Mouse (Mus musculus) neural tube, embryonic 13.5 days (tissue): ENCODE measurements around the gene Dusp9. TPM values are rescaled to one million over a fixed set of nuclear protein-coding genes. Genes with fewer than 3 reads are reported as not detected.

Experiments used
- ATAC-seq: fragments of 200-750 bp; cut with Nextera tagmentation; 2 replicates; pipeline ENCODE4 v1.8.0; 2017; ENCODE audit warnings: low read depth, mild to moderate bottlenecking, moderate TSS enrichment, moderate library complexity
- H3K27ac ChIP-seq: fragments of 300-500 bp; sonication (generic); replicated peaks from 2 replicates; pipeline ENCODE4 v1.5.1; 2015; ENCODE audit warnings: moderate library complexity, mild to moderate bottlenecking, inconsistent platforms
- H3K27me3 ChIP-seq: fragments of 300-500 bp; sonication (generic); 2 replicates; pipeline ENCODE4 v1.6.1; 2015; ENCODE audit warnings: mild to moderate bottlenecking, inconsistent platforms
- H3K36me3 ChIP-seq: fragments of 300-500 bp; sonication (generic); 2 replicates; pipeline ENCODE4 v1.6.1; 2015; ENCODE audit warnings: mild to moderate bottlenecking, inconsistent platforms
- H3K4me1 ChIP-seq: fragments of 300-500 bp; sonication (generic); replicated peaks from 2 replicates; pipeline ENCODE4 v1.6.1; 2015; ENCODE audit warnings: inconsistent platforms
- H3K4me2 ChIP-seq: fragments of 300-500 bp; sonication (generic); 2 replicates; pipeline ENCODE4 v1.6.1; 2015; ENCODE audit warnings: inconsistent platforms, mild to moderate bottlenecking, moderate library complexity
- H3K4me3 ChIP-seq: fragments of 300-500 bp; sonication (generic); 2 replicates; pipeline ENCODE4 v1.5.1; 2015; ENCODE audit warnings: mild to moderate bottlenecking, inconsistent platforms
- H3K9ac ChIP-seq: fragments of 300-500 bp; sonication (generic); 2 replicates; pipeline ENCODE4 v1.6.1; 2015; ENCODE audit warnings: moderate library complexity, mild to moderate bottlenecking, inconsistent platforms
- H3K9me3 ChIP-seq: fragments of 300-500 bp; sonication (generic); 2 replicates; pipeline ENCODE4 v1.6.1; 2016; ENCODE audit warnings: inconsistent platforms
- WGBS: fragments of 180-500 bp; shearing (Covaris S2); methylation state at CpG from one replicate; pipeline ENCODE4 v1.1.7; 2015; 5-methylcytosine and 5-hydroxymethylcytosine counted together
- polyA plus RNA-seq: library from polyadenylated mRNA; unstranded; fragments of >200 nt; fragmentation: Nextera tagmentation; extraction: Ambion mirVana; gene quantifications from 2 replicates; pipeline ENCODE4 v1.2.1, GENCODE M21; 2015

Dusp9 gene
- polyA plus RNA-seq, 1 experiment from 2014 or later: 1.1 TPM

DNA sequence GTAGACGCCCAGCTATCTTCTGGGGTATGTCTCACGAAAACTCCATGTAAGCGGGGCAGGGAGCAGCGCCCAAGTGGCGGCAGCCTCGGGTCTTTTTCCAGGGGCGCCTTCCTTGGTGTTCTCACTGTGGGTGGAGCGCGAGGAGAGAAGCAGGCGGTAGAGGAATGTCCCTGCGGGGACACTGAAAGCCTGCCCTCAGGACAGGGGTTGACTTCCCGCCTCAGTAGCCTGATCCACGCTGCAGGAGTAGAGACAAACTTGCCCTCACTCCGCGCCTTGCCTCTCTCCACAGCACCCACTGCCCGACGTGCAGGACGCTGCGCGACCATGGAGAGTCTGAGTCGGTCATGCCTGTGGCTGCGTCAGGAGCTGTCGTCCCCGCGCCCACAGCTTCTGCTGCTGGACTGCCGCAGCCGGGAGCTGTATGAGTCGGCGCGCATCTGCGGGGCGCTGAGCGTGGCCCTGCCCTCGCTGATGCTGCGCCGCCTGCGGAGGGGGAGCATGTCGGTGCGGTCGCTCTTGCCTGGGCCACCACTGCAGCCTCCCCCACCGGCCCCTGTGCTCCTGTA is 766 bp downstream of the Dusp9 start:
- peak; percentile 46 for ATAC-seq
- H3K4me2 ChIP-seq: peak overlapping the region; percentile 56
- H3K27ac ChIP-seq: no peak overlapping the region
- H3K9ac ChIP-seq: 0 out of 2 replicates have a peak overlapping the region, but pooled peaks have one; percentile 26
- peaks cover 15% of the 10 kb centered on the region for H3K4me1 ChIP-seq
- peaks cover 66% of the 10 kb centered on the region for H3K27me3 ChIP-seq
- H3K4me3 ChIP-seq: peak overlapping the region; percentile 33
- no peaks in the 10 kb centered on the region for H3K36me3 ChIP-seq
- H3K9me3 ChIP-seq: no peaks in the 10 kb centered on the region
- WGBS: 22% methylated on average over 40 of the region's 41 CpGs

DNA sequence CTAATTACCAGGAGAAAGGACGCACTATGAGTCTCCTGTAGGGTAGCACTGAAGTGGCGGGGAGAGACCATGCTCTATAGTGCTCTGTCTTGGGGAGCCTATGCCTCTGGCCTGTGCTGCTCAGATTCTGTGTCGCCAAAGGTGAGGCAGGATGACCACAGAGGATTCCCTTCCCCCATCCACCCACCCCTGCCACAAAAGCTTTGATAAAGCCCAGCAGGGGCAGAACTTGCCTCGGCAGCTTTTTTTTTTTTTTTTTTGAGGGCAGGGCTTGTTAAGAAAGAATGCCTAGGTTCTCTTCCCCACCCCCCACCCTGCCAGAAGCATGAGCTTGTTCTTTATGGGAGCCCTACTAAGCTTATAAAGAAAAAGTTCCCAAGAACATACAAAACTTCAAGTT is 5.9 kb downstream of the Dusp9 start:
- WGBS: 31% methylated on average over 4 of the region's 4 CpGs
- no peak for ATAC-seq

DNA sequence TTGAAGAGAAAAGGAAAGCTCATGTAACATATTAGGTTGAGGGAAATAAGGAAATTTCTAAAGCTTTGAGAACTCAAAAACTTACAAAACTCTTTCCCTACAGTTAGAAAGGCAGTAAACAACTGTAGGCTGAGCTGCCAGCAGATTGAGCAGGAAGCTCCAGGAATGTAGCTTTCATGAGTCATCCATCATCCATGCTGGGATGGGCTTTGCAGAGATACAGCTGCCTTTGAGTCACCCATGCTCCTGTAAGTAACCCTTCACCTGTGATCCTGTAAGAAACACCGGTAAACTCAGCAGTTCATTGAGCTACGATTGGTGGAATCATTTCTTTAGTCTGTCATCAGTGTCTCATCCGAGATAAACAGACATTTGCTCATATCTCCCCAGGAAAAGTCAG is 11.7 kb downstream of the Dusp9 start:
- no peak overlapping the region for H3K27ac ChIP-seq
- H3K36me3 ChIP-seq: no peaks in the 10 kb centered on the region
- H3K4me3 ChIP-seq: no peak overlapping the region
- ATAC-seq: no peak
- H3K4me1 ChIP-seq: no peaks in the 10 kb centered on the region
- H3K9me3 ChIP-seq: no peaks in the 10 kb centered on the region
- H3K9ac ChIP-seq: no peak overlapping the region
- WGBS: 76% methylated on average over 3 of the region's 3 CpGs
- no peaks in the 10 kb centered on the region for H3K27me3 ChIP-seq
- no peak overlapping the region for H3K4me2 ChIP-seq

More for the DNA sequence above, 5.9 kb downstream of the Dusp9 start:
- Histone ChIP-seq H3K4me3 (no peak overlapping the region), H3K4me2 (no peak overlapping the region), H3K4me1 (0 out of 2 replicates have a peak, but pooled peaks cover under 1% of the 10 kb centered on the region), H3K9ac (no peak overlapping the region), H3K27me3 (peaks cover 18% of the 10 kb centered on the region), H3K9me3 (no peaks in the 10 kb centered on the region), H3K36me3 (no peaks in the 10 kb centered on the region), H3K27ac (no peak overlapping the region)

DNA sequence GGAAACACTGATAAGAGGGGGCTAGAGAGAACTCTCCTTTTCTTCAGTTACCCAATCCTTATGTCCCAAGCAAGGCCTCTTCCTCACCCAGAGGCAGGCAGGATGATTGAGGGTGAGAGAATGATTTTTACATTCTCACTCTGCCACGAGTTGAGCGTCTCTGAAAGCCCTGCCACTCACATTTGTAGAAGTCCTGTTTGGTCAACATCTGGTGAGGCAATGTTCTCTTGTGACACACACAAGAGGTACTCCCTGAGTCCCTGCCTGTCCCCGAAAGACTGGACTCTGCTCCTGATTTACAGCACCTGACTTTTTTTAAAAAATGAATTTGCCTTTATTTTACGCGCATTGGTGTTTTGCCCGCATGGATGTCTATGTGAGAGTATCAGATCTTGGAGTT is 14.2 kb downstream of the Dusp9 start:
- peaks cover 2% of the 10 kb centered on the region; the same call in 1 of the 2 replicates for H3K4me1 ChIP-seq
- H3K9me3 ChIP-seq: no peaks in the 10 kb centered on the region
- 87% methylated on average over 6 of the region's 6 CpGs for WGBS
- no peak overlapping the region for H3K4me2 ChIP-seq
- H3K36me3 ChIP-seq: no peaks in the 10 kb centered on the region
- H3K9ac ChIP-seq: no peak overlapping the region
- no peak for ATAC-seq
- no peaks in the 10 kb centered on the region for H3K27me3 ChIP-seq
- H3K27ac ChIP-seq: no peak overlapping the region
- H3K4me3 ChIP-seq: no peak overlapping the region

DNA sequence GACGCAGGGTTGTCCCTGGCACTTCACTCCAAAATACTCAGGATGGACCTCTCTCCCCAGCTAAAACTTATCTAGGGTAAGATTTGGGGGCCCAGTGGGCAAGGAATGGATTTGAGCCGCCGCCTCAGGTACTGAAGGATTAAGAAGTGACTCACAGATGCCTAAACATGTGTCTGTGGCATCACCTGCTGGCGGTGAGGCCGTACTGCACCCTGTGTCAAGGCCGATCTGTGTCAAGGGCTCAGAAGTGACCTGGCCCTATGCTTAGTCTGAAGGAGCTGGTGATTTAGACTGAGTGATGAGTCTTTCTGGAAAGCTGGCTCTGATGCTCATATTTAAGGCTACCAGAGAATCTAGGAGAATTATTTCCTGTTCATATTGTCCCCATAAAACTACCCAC is 15.0 kb downstream of the Dusp9 start:
- no peak overlapping the region for H3K4me3 ChIP-seq
- no peak overlapping the region for H3K4me2 ChIP-seq
- no peaks in the 10 kb centered on the region for H3K9me3 ChIP-seq
- H3K27me3 ChIP-seq: no peaks in the 10 kb centered on the region
- peak; percentile 49 for ATAC-seq
- H3K9ac ChIP-seq: no peak overlapping the region
- 14% methylated on average over 6 of the region's 6 CpGs for WGBS
- no peak overlapping the region for H3K27ac ChIP-seq
- H3K36me3 ChIP-seq: no peaks in the 10 kb centered on the region
- H3K4me1 ChIP-seq: peaks cover 10% of the 10 kb centered on the region; the same call in 1 of the 2 replicates

DNA sequence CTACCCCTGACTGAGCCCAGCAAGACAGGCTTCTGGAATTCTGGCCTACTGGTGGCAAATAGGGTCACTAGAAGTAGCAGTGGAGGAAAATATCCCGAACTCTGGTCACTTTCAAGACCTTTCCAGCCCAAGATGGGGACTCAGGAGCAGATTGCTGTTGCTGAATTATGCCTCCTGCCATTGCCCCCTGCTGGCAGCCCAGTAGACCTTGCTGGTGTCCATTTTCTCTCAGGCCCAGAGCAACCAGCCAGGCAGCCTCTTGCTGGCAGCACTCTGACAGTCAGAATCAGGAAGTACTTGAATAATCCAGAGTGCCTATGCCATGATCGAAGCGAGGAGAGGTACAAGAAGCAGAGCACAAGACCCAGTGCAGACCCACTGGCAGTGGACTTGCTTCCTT is 16.3 kb downstream of the Dusp9 start:
- no peaks in the 10 kb centered on the region for H3K9me3 ChIP-seq
- peaks cover 14% of the 10 kb centered on the region; the same call in 1 of the 2 replicates for H3K4me1 ChIP-seq
- no peak overlapping the region for H3K4me2 ChIP-seq
- no peak overlapping the region for H3K27ac ChIP-seq
- H3K4me3 ChIP-seq: no peak overlapping the region
- H3K36me3 ChIP-seq: no peaks in the 10 kb centered on the region
- no peak for ATAC-seq
- H3K9ac ChIP-seq: no peak overlapping the region
- no peaks in the 10 kb centered on the region for H3K27me3 ChIP-seq
- WGBS: 79% methylated on average over 3 of the region's 3 CpGs

DNA sequence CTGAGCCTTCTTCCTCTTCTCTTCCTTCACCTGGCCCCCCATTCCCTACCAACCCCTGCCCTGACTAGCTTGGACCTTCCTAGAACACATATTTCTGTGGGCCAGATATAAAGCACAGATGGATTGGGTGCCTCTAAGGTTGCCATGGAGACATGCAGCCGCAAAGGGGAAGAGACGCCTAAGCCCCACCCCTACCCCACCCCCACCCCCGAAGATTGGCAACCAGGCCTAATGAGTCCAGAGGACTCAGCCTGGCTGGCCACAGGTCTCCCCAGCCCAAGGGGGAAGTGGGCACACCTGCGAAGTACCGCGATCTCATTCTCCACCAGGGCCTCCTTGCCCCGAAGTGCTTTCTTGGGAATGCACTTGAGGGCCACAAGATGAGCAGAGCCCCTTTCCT is 19.2 kb downstream of the Dusp9 start:
- 47% methylated on average over 7 of the region's 7 CpGs for WGBS
- H3K4me3 ChIP-seq: peak overlapping the region; percentile 50
- peaks cover 14% of the 10 kb centered on the region; the same call in 1 of the 2 replicates for H3K4me1 ChIP-seq
- no peaks in the 10 kb centered on the region for H3K27me3 ChIP-seq
- H3K27ac ChIP-seq: no peak overlapping the region
- H3K36me3 ChIP-seq: no peaks in the 10 kb centered on the region
- 0 out of 2 replicates have a peak overlapping the region, but pooled peaks have one; percentile 73 for H3K9ac ChIP-seq
- no peaks in the 10 kb centered on the region for H3K9me3 ChIP-seq
- ATAC-seq: no peak
- peak overlapping the region; percentile 63 for H3K4me2 ChIP-seq

DNA sequence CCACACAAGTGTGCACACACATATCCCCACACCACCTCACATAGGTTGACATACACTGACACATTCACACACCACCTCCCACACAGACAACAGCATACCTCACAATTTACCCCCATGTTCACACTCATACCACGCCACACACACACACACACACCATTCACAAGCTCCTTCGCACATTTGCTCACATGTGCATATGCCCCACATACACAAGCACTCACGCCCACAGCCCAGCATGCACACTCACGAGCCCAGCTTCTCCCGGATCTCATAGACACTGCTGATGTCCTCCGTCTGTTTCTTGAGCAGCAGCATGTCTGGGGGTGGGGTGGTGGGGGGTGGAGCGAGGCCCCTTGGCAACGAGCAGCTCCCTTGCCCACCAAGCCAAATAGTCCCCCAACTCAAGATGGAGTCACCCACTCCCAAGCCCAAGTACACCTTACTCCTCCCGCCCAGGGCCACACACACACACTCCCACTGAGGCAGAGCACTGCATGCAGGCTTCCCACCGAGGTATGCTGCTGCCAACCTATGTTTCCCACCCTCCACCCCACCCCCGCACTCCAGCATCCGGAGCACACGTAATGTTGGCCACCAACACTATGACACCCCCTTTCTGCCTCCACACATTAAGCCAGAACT is 19.8 kb downstream of the Dusp9 start:
- H3K4me3 ChIP-seq: peak overlapping the region; percentile 50
- 63% methylated on average over 13 of the region's 13 CpGs for WGBS
- H3K4me2 ChIP-seq: peak overlapping the region; percentile 63
- no peaks in the 10 kb centered on the region for H3K36me3 ChIP-seq
- H3K27me3 ChIP-seq: no peaks in the 10 kb centered on the region
- H3K9me3 ChIP-seq: no peaks in the 10 kb centered on the region
- H3K9ac ChIP-seq: peak overlapping the region; percentile 73
- H3K4me1 ChIP-seq: peaks cover 14% of the 10 kb centered on the region; the same call in 1 of the 2 replicates
- no peak overlapping the region for H3K27ac ChIP-seq
- peak; percentile 49 for ATAC-seq

DNA sequence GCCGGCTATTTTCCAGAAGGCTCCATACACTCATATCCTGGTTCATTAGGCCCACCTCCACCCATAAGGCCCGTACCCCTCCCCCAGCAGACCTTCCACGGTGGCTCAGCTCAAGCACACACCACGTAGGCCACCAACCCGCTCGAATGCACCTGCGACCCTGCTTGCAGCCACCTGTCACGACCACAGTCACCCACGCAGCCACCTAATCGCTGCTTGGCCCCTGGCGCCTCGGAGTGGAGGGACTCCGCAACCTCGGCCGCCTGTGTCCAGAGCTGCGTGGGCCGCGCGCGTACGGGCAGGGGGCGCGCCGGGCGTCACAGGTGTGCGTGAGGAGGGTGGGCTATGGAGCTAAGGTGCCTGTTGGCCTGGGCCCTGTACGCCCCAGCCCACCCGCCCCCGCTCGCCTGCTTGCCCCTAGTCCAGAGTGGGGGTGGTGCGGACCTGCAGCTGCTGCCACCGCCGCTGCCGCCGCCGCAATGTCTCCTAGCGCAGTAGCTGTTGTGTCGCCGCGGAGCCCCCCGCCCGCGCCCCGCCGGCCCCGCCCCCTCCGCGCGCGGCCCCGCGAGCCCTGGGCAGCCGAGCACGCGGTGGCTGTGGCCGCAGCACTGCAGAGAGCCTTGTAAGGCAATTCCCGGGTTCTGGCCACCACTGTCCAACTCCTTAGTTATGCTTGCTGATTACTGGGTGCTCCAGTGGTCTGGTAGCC is 20.5 kb downstream of the Dusp9 start, which contains the start of gene Pnck:
Gene Pnck (minus strand): TSS at position 543 of the 709 bp plus-strand sequence.
- peak; percentile 80 for ATAC-seq
- no peaks in the 10 kb centered on the region for H3K27me3 ChIP-seq
- H3K9me3 ChIP-seq: no peaks in the 10 kb centered on the region
- H3K36me3 ChIP-seq: no peaks in the 10 kb centered on the region
- H3K4me2 ChIP-seq: peak within 1 kb of the TSS; percentile 63
- WGBS: 23% methylated on average over 57 of the region's 57 CpGs
- H3K27ac ChIP-seq: peak within 1 kb of the TSS; percentile 59
- peaks cover 14% of the 10 kb centered on the region; the same call in 1 of the 2 replicates for H3K4me1 ChIP-seq
- peak within 1 kb of the TSS; percentile 73 for H3K9ac ChIP-seq
- peak within 1 kb of the TSS; percentile 50 for H3K4me3 ChIP-seq

DNA sequence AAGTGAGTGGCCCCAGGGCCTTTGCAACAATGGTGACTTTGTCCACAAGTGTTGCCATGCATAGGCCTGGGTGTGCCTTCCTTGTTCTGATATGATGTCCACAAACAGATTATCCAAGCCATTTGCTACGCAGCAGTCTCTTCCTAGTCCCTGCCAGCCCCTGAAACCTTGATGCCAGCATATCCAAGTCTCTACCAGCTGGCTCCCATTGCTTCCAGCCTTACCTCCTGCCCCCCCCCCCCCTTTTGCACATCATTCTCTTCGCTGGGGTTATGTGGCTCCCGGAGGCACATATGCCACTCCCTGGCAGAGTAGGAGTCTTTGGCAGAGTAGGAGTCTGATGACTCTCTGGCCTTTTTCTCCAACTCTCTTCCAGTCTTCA is 21.1 kb downstream of the Dusp9 start:
- Histone ChIP-seq H3K9me3 (no peaks in the 10 kb centered on the region), H3K27me3 (no peaks in the 10 kb centered on the region), H3K27ac (peak overlapping the region; percentile 59), H3K36me3 (no peaks in the 10 kb centered on the region), H3K4me2 (peak overlapping the region; percentile 63), H3K9ac (peak overlapping the region; percentile 73), H3K4me3 (peak overlapping the region; percentile 50), H3K4me1 (peaks cover 14% of the 10 kb centered on the region; the same call in 1 of the 2 replicates)
- peak; percentile 22; the same call in 1 of the 2 replicates for ATAC-seq
- 63% methylated on average over 3 of the region's 3 CpGs for WGBS

DNA sequence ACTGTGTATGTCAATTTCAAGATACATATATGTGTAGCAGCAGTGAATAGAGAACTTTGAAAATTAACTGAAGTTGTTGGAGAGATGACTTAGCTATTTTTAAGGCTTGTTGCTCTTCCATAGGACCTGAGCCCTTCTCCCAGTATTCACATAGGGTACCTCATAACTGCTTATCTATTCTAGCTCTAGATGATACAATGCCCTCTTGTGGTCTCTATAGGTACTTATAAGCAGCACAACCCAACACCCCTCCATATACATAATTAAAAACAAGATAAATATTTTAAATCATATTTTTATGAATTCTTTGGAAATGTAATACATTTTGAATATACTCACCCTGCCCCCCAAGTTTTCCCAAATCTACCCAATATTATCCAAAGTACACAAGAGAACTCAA is 23.9 kb downstream of the Dusp9 start:
- H3K9me3 ChIP-seq: no peaks in the 10 kb centered on the region
- no peak overlapping the region for H3K27ac ChIP-seq
- H3K4me2 ChIP-seq: no peak overlapping the region
- no peak overlapping the region for H3K9ac ChIP-seq
- no peak overlapping the region for H3K4me3 ChIP-seq
- no peak for ATAC-seq
- H3K27me3 ChIP-seq: no peaks in the 10 kb centered on the region
- peaks cover 14% of the 10 kb centered on the region; the same call in 1 of the 2 replicates for H3K4me1 ChIP-seq
- no peaks in the 10 kb centered on the region for H3K36me3 ChIP-seq

DNA sequence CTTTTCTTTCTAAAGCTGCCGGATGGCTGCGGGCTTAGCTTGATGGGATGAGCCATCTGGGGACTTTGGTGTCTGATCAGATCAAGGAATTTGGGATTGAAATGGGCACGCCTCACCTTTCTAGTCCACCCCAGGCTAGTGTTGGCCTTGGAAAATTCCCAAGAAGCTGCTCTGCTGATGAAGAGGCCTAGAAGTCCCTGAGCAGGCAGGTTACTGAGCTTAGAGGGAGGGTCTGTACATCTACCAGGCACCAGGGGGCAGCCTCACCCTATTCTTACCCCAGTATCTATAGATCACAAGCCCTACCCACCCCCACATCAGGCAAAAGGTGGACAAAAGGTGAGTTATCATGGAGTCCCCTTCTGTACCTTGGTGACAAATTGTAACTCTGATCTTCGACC is 32.8 kb downstream of the Dusp9 start:
- peaks cover 9% of the 10 kb centered on the region; the same call in 1 of the 2 replicates for H3K36me3 ChIP-seq
- H3K27me3 ChIP-seq: no peaks in the 10 kb centered on the region
- H3K4me2 ChIP-seq: no peak overlapping the region; the same call in 1 of the 2 replicates
- H3K9me3 ChIP-seq: no peaks in the 10 kb centered on the region
- no peak overlapping the region for H3K9ac ChIP-seq
- no peak overlapping the region for H3K4me3 ChIP-seq
- WGBS: 60% methylated on average over 4 of the region's 4 CpGs
- no peak overlapping the region for H3K27ac ChIP-seq
- peaks cover 25% of the 10 kb centered on the region for H3K4me1 ChIP-seq
- peak; percentile 56 for ATAC-seq
